Mouse (Mus musculus): ENCODE results near the gene Dock4. TPM values are rescaled to one million over a fixed set of nuclear protein-coding genes. Genes with fewer than 3 reads are reported as not detected.

Gene Dock4
- polyA plus RNA-seq, 1 experiment = 2.3 TPM

GRCm38 (mm10) chr12:40553929-40554328 is 108.2 kb downstream of the Dock4 start:
- 96% methylated on average over 2 of the region's 2 CpGs for WGBS
- no peak for TF ChIP-seq POLR2A (IDR thresholded peaks at IDR 0.05; ENCODE audit: control insufficient read depth, extremely low read depth, insufficient read depth, low read length, poor library complexity)
- no peak for TF ChIP-seq CTCF (IDR thresholded peaks at IDR 0.05; ENCODE audit: borderline replicate concordance, control insufficient read depth, extremely low read depth, insufficient read depth, low read length, poor library complexity)
- Histone ChIP-seq H3K27me3 (ENCODE audit: control insufficient read depth, insufficient read depth, low read length) (no peaks in the 10 kb centered on the region), H3K36me3 (ENCODE audit: control insufficient read depth, insufficient read depth, low read length) (no peaks in the 10 kb centered on the region), H3K4me1 (replicated peaks; ENCODE audit: control insufficient read depth, insufficient read depth, low read length) (no peaks in the 10 kb centered on the region), H3K4me3 (ENCODE audit: control insufficient read depth, insufficient read depth, low read length) (no peak overlapping the region), H3K27ac (ENCODE audit: control insufficient read depth, insufficient read depth, low read length) (no peak overlapping the region)
- DNase-seq = no peak

DNA sequence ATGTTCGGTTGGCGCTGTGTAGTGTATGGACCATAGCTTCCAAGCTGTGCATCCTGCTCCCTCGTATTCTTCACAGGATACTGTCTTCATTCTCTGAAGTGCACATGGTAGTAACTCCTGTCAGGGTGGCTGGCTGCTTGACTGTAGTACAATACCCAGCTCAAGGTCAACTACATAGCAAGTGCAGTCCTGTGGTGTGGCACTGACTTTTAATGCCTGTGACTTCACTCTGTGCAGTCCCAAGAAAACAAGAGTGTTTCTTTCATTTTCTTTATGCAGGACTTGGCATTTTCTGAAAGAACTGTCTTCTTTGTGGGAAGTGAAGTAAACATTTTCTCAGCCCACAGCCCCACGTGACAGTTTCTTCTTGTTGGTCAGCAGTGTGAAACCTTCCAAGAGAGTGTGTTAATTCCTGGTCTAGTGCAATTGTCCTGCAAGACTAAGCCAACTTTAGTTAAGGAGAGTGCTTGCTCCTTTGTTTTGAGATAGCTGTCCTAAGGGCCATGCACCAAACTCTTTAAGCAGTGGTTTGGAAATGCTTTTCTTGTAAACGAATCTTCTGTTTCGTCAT is 109.3 kb downstream of the Dock4 start:
- no peaks in the 10 kb centered on the region for H3K36me3 ChIP-seq (ENCODE audit: control insufficient read depth, insufficient read depth, low read length)
- H3K4me1 ChIP-seq (replicated peaks; ENCODE audit: control insufficient read depth, insufficient read depth, low read length) = no peaks in the 10 kb centered on the region
- no peak for TF ChIP-seq CTCF (IDR thresholded peaks at IDR 0.05; ENCODE audit: borderline replicate concordance, control insufficient read depth, extremely low read depth, insufficient read depth, low read length, poor library complexity)
- no peak for TF ChIP-seq POLR2A (IDR thresholded peaks at IDR 0.05; ENCODE audit: control insufficient read depth, extremely low read depth, insufficient read depth, low read length, poor library complexity)
- 85% methylated on average over 6 of the region's 6 CpGs for WGBS
- H3K27ac ChIP-seq (ENCODE audit: control insufficient read depth, insufficient read depth, low read length) = no peak overlapping the region
- no peak overlapping the region for H3K4me3 ChIP-seq (ENCODE audit: control insufficient read depth, insufficient read depth, low read length)
- no peaks in the 10 kb centered on the region for H3K27me3 ChIP-seq (ENCODE audit: control insufficient read depth, insufficient read depth, low read length)
- DNase-seq = no peak

DNA sequence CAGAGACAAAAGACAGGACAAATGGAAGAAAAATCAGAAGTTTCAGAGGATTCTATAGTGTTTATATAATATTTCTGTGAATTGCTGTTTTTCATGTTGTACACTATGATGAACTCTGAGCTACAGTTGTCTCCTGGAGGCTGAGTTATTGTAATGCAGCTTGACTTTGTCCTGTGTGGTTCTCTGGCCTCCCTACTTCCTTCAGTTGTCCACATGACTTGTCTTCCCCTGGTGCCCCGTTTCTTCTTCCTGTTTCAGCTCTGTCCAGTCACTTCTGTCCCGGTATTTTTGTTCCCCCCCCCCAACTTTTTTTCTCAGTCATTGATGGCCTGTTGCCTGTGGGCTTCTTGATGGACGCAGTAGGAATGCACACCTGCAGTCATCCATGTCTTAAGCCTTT is 112.8 kb downstream of the Dock4 start:
- Histone ChIP-seq H3K4me3 (ENCODE audit: control insufficient read depth, insufficient read depth, low read length) (no peak overlapping the region), H3K27ac (ENCODE audit: control insufficient read depth, insufficient read depth, low read length) (no peak overlapping the region; the same call in 1 of the 2 replicates), H3K36me3 (ENCODE audit: control insufficient read depth, insufficient read depth, low read length) (no peaks in the 10 kb centered on the region), H3K4me1 (replicated peaks; ENCODE audit: control insufficient read depth, insufficient read depth, low read length) (no peaks in the 10 kb centered on the region), H3K27me3 (ENCODE audit: control insufficient read depth, insufficient read depth, low read length) (no peaks in the 10 kb centered on the region)
- DNase-seq = no peak
- 30% methylated on average over 3 of the region's 3 CpGs for WGBS
- TF ChIP-seq CTCF (IDR thresholded peaks at IDR 0.05; ENCODE audit: borderline replicate concordance, control insufficient read depth, extremely low read depth, insufficient read depth, low read length, poor library complexity) (no peak), POLR2A (IDR thresholded peaks at IDR 0.05; ENCODE audit: control insufficient read depth, extremely low read depth, insufficient read depth, low read length, poor library complexity) (no peak)

- Histone ChIP-seq H3K27me3 (ENCODE audit: control insufficient read depth, insufficient read depth, low read length) (no peaks in the 10 kb centered on the region), H3K27ac (ENCODE audit: control insufficient read depth, insufficient read depth, low read length) (no peak overlapping the region; the same call in 1 of the 2 replicates), H3K36me3 (ENCODE audit: control insufficient read depth, insufficient read depth, low read length) (no peaks in the 10 kb centered on the region), H3K4me3 (ENCODE audit: control insufficient read depth, insufficient read depth, low read length) (no peak overlapping the region), H3K4me1 (replicated peaks; ENCODE audit: control insufficient read depth, insufficient read depth, low read length) (no peaks in the 10 kb centered on the region)
- 17% methylated on average over 11 of the region's 11 CpGs for WGBS
- peak; percentile 6 for DNase-seq
- TF ChIP-seq POLR2A (IDR thresholded peaks at IDR 0.05; ENCODE audit: control insufficient read depth, extremely low read depth, insufficient read depth, low read length, poor library complexity) (no peak), CTCF (IDR thresholded peaks at IDR 0.05; ENCODE audit: borderline replicate concordance, control insufficient read depth, extremely low read depth, insufficient read depth, low read length, poor library complexity) (no peak)
These were observed 113.4 kb downstream of the Dock4 start for GRCm38 (mm10) chr12:40559103-40559502.

DNA sequence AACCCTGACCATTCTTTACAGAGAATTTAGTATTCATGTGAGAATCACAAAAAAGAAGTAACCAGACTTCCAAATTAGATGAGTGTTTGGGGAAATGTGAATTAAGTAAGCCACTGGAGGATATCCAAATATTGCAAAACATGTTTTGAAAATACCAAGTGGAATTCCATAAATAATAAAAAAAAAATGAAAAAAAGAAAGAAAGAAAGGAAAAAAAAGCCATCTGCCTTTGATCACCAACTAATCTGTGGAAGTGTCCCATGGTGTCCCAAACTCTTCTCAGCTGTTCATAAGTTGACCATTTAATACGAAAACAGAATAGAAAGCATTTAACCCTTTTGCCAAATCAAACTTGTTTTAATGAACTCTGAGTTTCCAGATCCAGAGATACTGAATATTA is 118.0 kb downstream of the Dock4 start:
- H3K36me3 ChIP-seq (ENCODE audit: control insufficient read depth, insufficient read depth, low read length) = no peaks in the 10 kb centered on the region
- TF ChIP-seq CTCF (IDR thresholded peaks at IDR 0.05; ENCODE audit: borderline replicate concordance, control insufficient read depth, extremely low read depth, insufficient read depth, low read length, poor library complexity) (no peak), POLR2A (IDR thresholded peaks at IDR 0.05; ENCODE audit: control insufficient read depth, extremely low read depth, insufficient read depth, low read length, poor library complexity) (no peak)
- DNase-seq = no peak
- H3K4me3 ChIP-seq (ENCODE audit: control insufficient read depth, insufficient read depth, low read length) = no peak overlapping the region
- H3K27ac ChIP-seq (ENCODE audit: control insufficient read depth, insufficient read depth, low read length) = no peak overlapping the region
- H3K4me1 ChIP-seq (replicated peaks; ENCODE audit: control insufficient read depth, insufficient read depth, low read length) = no peaks in the 10 kb centered on the region
- WGBS = 95% methylated on average over 1 of the region's 1 CpGs
- H3K27me3 ChIP-seq (ENCODE audit: control insufficient read depth, insufficient read depth, low read length) = no peaks in the 10 kb centered on the region

DNA sequence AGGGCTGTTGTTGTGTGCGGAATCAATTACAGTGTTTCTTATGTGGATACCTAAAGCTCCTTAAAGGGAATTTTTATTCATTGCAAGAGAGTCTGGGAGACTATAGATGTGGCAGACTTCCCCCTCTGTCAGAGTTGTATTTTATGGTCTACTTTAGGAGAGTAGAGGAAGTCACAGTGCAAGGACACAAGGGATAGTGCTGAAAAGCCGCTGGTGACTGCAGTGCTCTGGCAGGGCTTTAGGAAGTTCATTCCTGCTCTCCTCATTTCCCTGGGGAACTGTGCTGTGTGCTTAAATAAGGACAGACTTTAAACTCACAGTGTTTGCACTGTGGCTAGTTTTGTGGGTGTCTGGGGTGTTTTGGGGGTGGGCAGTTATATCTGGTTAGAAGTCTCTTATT is 118.5 kb downstream of the Dock4 start:
- no peak overlapping the region for H3K4me3 ChIP-seq (ENCODE audit: control insufficient read depth, insufficient read depth, low read length)
- no peak for TF ChIP-seq POLR2A (IDR thresholded peaks at IDR 0.05; ENCODE audit: control insufficient read depth, extremely low read depth, insufficient read depth, low read length, poor library complexity)
- TF ChIP-seq CTCF (IDR thresholded peaks at IDR 0.05; ENCODE audit: borderline replicate concordance, control insufficient read depth, extremely low read depth, insufficient read depth, low read length, poor library complexity) = no peak
- H3K4me1 ChIP-seq (replicated peaks; ENCODE audit: control insufficient read depth, insufficient read depth, low read length) = no peaks in the 10 kb centered on the region
- H3K27ac ChIP-seq (ENCODE audit: control insufficient read depth, insufficient read depth, low read length) = no peak overlapping the region
- no peaks in the 10 kb centered on the region for H3K36me3 ChIP-seq (ENCODE audit: control insufficient read depth, insufficient read depth, low read length)
- no peak for DNase-seq
- no peaks in the 10 kb centered on the region for H3K27me3 ChIP-seq (ENCODE audit: control insufficient read depth, insufficient read depth, low read length)
- 67% methylated on average over 2 of the region's 2 CpGs for WGBS
